Mouse (Mus musculus): Measurements from ENCODE around the gene Dmrtc2. TPM values are rescaled to one million over a fixed set of nuclear protein-coding genes. Genes with fewer than 3 reads are reported as not detected.

Gene Dmrtc2
- polyA plus RNA-seq (2017; shearing (Covaris generic)): not detected

GRCm38 (mm10) chr7:24869532-24870165, at the start of gene Dmrtc2, which contains the start of gene Lypd4:
Gene Dmrtc2, plus strand, starts transcription at chr7:24870057.
Gene Lypd4, minus strand, starts transcription at chr7:24869941.

GRCm38 (mm10) chr7:24861913-24862312, 7.9 kb upstream of the Dmrtc2 start, which contains the start of gene Gm9844:
Gene Gm9844, plus strand, starts transcription at chr7:24862213.

GRCm38 (mm10) chr7:24883896-24884692, 14.2 kb downstream of the Dmrtc2 start, which contains the start of gene Rps19:
Gene Rps19, plus strand, starts transcription at chr7:24884371.

GRCm38 (mm10) chr7:24897224-24897623, 27.4 kb downstream of the Dmrtc2 start, which contains the start of gene Cd79a:
Gene Cd79a, plus strand, starts transcription at chr7:24897381.

GRCm38 (mm10) chr7:24902630-24903443, 33.0 kb downstream of the Dmrtc2 start, which contains the start of gene Arhgef1:
Gene Arhgef1, plus strand, starts transcription at chr7:24902912.

Other genes starting within 250 kb of the Dmrtc2 start
- gene Lypd3, start 233.5 kb upstream of the Dmrtc2 start, polyA plus RNA-seq (2017; shearing (Covaris generic)): not detected
- not detected for gene Tex101, start 193.4 kb upstream of the Dmrtc2 start, polyA plus RNA-seq (2017; shearing (Covaris generic))
- not detected for gene BC049730, start 160.8 kb upstream of the Dmrtc2 start, polyA plus RNA-seq (2017; shearing (Covaris generic))
- not detected for gene Gm4763, start 143.1 kb upstream of the Dmrtc2 start, polyA plus RNA-seq (2017; shearing (Covaris generic))
- gene Cd177, start 109.7 kb upstream of the Dmrtc2 start, polyA plus RNA-seq (2017; shearing (Covaris generic)): not detected
- not detected for gene Ceacam10, start 92.9 kb upstream of the Dmrtc2 start, polyA plus RNA-seq (2017; shearing (Covaris generic))
- 29.3 TPM for gene Gm9844, start 7.8 kb upstream of the Dmrtc2 start, polyA plus RNA-seq (2017; shearing (Covaris generic))
- gene Lypd4, start 116 bp upstream of the Dmrtc2 start, polyA plus RNA-seq (2017; shearing (Covaris generic)): not detected
- 5,321 TPM for gene Rps19, start 14.3 kb downstream of the Dmrtc2 start, polyA plus RNA-seq (2017; shearing (Covaris generic))
- gene Cd79a, start 27.3 kb downstream of the Dmrtc2 start, polyA plus RNA-seq (2017; shearing (Covaris generic)): 0.35 TPM
- 1,020 TPM for gene Arhgef1, start 32.9 kb downstream of the Dmrtc2 start, polyA plus RNA-seq (2017; shearing (Covaris generic))
- not detected for gene Gm4881, start 74.4 kb downstream of the Dmrtc2 start, polyA plus RNA-seq (2017; shearing (Covaris generic))
- gene Rabac1, start 102.7 kb downstream of the Dmrtc2 start, polyA plus RNA-seq (2017; shearing (Covaris generic)): 852 TPM
- gene Atp1a3, start 135.9 kb downstream of the Dmrtc2 start, polyA plus RNA-seq (2017; shearing (Covaris generic)): 5.0 TPM
- gene Grik5, start 202.3 kb downstream of the Dmrtc2 start, polyA plus RNA-seq (2017; shearing (Covaris generic)): 1.6 TPM
- gene Zfp574, start 202.5 kb downstream of the Dmrtc2 start, polyA plus RNA-seq (2017; shearing (Covaris generic)): 35.2 TPM